Mouse (Mus musculus) limb, embryonic 13.5 days (tissue): ENCODE data around the gene Med20. TPM values are rescaled to one million over a fixed set of nuclear protein-coding genes. Genes with fewer than 3 reads are reported as not detected.
"Not testable (repeated sequence)": the region's sequence is repeated elsewhere in the genome, so short reads cannot be mapped to it uniquely, and the experiment has no call there.

Experiments used
- ATAC-seq: fragments of 200-750 bp; cut with Nextera tagmentation; 2 replicates; pipeline ENCODE4 v1.8.0; 2017; ENCODE audit warnings: low read depth, moderate number of reproducible peaks, moderate TSS enrichment; ENCODE audit not compliant: low FRiP score
- H3K27ac ChIP-seq: fragments of 300-500 bp; sonication (generic); 2 replicates; pipeline ENCODE4 v1.5.1; 2015; ENCODE audit warnings: inconsistent platforms, mild to moderate bottlenecking, moderate library complexity
- H3K27me3 ChIP-seq: fragments of 300-500 bp; sonication (generic); 2 replicates; pipeline ENCODE4 v1.6.1; 2015; ENCODE audit warnings: mild to moderate bottlenecking, inconsistent platforms
- H3K36me3 ChIP-seq: fragments of 300-500 bp; sonication (generic); 2 replicates; pipeline ENCODE4 v1.6.1; 2015; ENCODE audit warnings: inconsistent platforms, mild to moderate bottlenecking, moderate library complexity
- H3K4me1 ChIP-seq: fragments of 300-500 bp; sonication (generic); 2 replicates; pipeline ENCODE4 v1.6.1; 2015; ENCODE audit warnings: inconsistent platforms
- H3K4me2 ChIP-seq: fragments of 300-500 bp; sonication (generic); replicated peaks from 2 replicates; pipeline ENCODE4 v1.6.1; 2015; ENCODE audit warnings: inconsistent platforms, mild to moderate bottlenecking, moderate library complexity
- H3K4me3 ChIP-seq: fragments of 300-500 bp; sonication (generic); 2 replicates; pipeline ENCODE4 v1.5.1; 2015; ENCODE audit warnings: moderate library complexity, mild to moderate bottlenecking, inconsistent platforms
- H3K9ac ChIP-seq: fragments of 300-500 bp; sonication (generic); 2 replicates; pipeline ENCODE4 v1.6.1; 2015; ENCODE audit warnings: mild to moderate bottlenecking, inconsistent platforms
- H3K9me3 ChIP-seq: fragments of 300-500 bp; sonication (generic); 2 replicates; pipeline ENCODE4 v1.6.1; 2016; ENCODE audit warnings: inconsistent platforms
- WGBS: fragments of 180-500 bp; shearing (Covaris S2); methylation state at CpG from one replicate; pipeline ENCODE4 v1.1.7; 2015; 5-methylcytosine and 5-hydroxymethylcytosine counted together
- polyA plus RNA-seq: library from polyadenylated mRNA; unstranded; fragments of >200 nt; fragmentation: Nextera tagmentation; extraction: Ambion mirVana; gene quantifications from 2 replicates; pipeline ENCODE4 v1.2.1, GENCODE M21; 2015

Gene Med20
- polyA plus RNA-seq, 1 experiment from 2014 or later = 50.6 TPM

GRCm38 (mm10) chr17:47632181-47632840, 20.9 kb downstream of the Med20 start:
- WGBS = 68% methylated on average over 4 of the region's 4 CpGs
- no peaks in the 10 kb centered on the region for H3K9me3 ChIP-seq
- ATAC-seq = no peak

DNA sequence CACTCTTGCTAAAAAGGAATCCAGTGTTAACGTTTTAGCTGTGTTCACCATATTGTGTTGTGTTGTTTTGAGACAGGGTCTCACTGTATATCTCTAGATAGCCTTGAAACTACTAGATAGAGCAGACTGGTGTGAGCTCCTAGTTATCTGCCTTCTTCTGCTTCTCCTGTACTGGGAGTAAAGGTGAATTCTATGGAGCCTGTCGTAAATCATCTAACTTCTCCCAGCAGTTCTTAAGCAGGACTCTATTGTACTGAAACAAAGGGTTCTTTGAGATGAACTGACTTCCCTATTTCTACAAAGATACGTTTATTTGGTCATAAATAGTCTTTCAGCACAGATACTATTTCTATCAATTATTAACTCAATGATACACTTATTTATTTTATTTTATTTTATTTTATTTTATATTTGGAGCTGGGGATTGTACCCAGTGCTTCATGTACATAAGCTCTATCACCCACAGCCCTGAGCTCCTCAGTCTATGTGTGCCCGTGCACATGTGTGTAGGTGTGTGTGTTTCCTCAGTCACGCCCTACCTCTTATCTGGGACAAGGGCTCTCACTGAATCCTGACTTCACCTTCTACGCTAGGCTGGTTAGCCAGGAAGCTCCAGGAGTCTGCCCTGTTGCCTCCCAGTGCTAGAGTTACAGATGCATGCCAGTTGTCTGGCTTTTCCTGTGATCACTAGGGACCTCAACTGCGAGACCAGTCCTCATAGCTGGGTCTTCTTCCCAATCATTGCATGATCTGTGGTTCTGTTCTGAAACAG, 22.8 kb downstream of the Med20 start:
- Histone ChIP-seq H3K4me1 (peaks cover 19% of the 10 kb centered on the region), H3K27me3 (no peaks in the 10 kb centered on the region), H3K4me3 (no peak overlapping the region), H3K9me3 (no peaks in the 10 kb centered on the region), H3K27ac (no peak overlapping the region), H3K36me3 (peaks cover 8% of the 10 kb centered on the region), H3K9ac (no peak overlapping the region), H3K4me2 (no peak overlapping the region)
- ATAC-seq = no peak
- WGBS = 88% methylated on average over 7 of the region's 7 CpGs

More at GRCm38 (mm10) chr17:47632181-47632840, 20.9 kb downstream of the Med20 start:
- peaks cover 30% of the 10 kb centered on the region for H3K4me1 ChIP-seq
- no peak overlapping the region for H3K4me3 ChIP-seq
- no peak overlapping the region for H3K4me2 ChIP-seq
- peaks cover 8% of the 10 kb centered on the region for H3K36me3 ChIP-seq
- no peak overlapping the region for H3K9ac ChIP-seq
- H3K27me3 ChIP-seq = no peaks in the 10 kb centered on the region
- H3K27ac ChIP-seq = no peak overlapping the region

DNA sequence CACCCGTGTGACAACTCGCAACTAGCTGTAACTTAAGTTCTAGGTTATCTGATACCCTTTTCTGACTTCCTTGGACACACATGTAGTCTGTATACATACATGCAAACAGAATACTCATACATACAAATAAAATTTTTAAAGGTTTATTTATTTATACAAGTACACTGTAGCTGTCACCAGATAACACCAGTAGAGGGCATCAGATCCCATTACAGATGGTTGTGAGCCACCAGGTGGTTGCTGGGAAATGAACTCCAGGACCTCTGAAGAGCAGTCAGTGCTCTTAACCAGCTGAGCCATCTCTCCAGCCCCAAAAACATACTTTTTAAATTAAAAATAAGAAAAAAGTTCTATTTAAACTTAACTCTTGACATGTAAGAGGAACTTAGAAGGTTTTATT, 31.6 kb downstream of the Med20 start:
- 87% methylated on average over 2 of the region's 2 CpGs for WGBS
- Histone ChIP-seq H3K9ac (no peak overlapping the region), H3K27me3 (no peaks in the 10 kb centered on the region), H3K27ac (no peak overlapping the region), H3K4me3 (no peak overlapping the region), H3K4me1 (no peaks in the 10 kb centered on the region), H3K4me2 (no peak overlapping the region), H3K9me3 (no peaks in the 10 kb centered on the region), H3K36me3 (no peaks in the 10 kb centered on the region)
- ATAC-seq = no peak

- 67% methylated on average over 1 of the region's 1 CpGs for WGBS
- no peak for ATAC-seq
These were observed 35.3 kb downstream of the Med20 start for GRCm38 (mm10) chr17:47646683-47647082.

GRCm38 (mm10) chr17:47648966-47649365, 37.6 kb downstream of the Med20 start:
- H3K27ac ChIP-seq = no peak overlapping the region
- no peaks in the 10 kb centered on the region for H3K27me3 ChIP-seq
- no peak overlapping the region for H3K4me3 ChIP-seq
- H3K4me1 ChIP-seq = no peaks in the 10 kb centered on the region
- 65% methylated on average over 4 of the region's 4 CpGs for WGBS
- H3K9me3 ChIP-seq = no peaks in the 10 kb centered on the region
- H3K9ac ChIP-seq = no peak overlapping the region
- H3K4me2 ChIP-seq = no peak overlapping the region
- peaks cover 3% of the 10 kb centered on the region; the same call in 1 of the 2 replicates for H3K36me3 ChIP-seq
- no peak for ATAC-seq

More at GRCm38 (mm10) chr17:47646683-47647082, 35.3 kb downstream of the Med20 start:
- H3K4me2 ChIP-seq = no peak overlapping the region
- H3K9ac ChIP-seq = no peak overlapping the region
- no peak overlapping the region for H3K4me3 ChIP-seq
- no peak overlapping the region for H3K27ac ChIP-seq
- H3K4me1 ChIP-seq = no peaks in the 10 kb centered on the region
- no peaks in the 10 kb centered on the region for H3K9me3 ChIP-seq
- no peaks in the 10 kb centered on the region for H3K36me3 ChIP-seq
- no peaks in the 10 kb centered on the region for H3K27me3 ChIP-seq

DNA sequence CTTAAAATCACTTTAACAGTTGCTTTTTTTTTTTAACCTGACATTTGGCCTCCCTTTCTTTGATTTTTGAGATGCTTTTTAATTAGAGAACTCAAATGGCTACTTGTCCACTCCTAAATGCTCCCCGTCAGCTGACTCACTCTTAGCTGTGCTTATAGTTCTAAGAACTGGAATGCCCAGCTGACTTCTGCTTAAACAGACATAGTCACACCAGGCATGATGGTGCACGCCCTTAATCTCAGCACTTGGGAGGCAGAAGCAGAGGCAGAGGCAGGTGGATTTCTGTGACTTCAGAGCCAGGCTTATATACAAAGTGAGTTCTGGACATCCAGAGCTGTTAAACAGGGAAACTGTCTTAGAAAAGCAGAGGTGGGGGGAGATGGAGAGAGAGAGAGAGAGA, 40.6 kb downstream of the Med20 start:
- no peaks in the 10 kb centered on the region for H3K4me1 ChIP-seq
- no peak for ATAC-seq
- H3K36me3 ChIP-seq = peaks cover 6% of the 10 kb centered on the region; the same call in 1 of the 2 replicates
- no peak overlapping the region for H3K4me3 ChIP-seq
- no peak overlapping the region for H3K4me2 ChIP-seq
- H3K9me3 ChIP-seq = no peaks in the 10 kb centered on the region
- 85% methylated on average over 2 of the region's 2 CpGs for WGBS
- H3K27me3 ChIP-seq = no peaks in the 10 kb centered on the region
- H3K9ac ChIP-seq = no peak overlapping the region
- no peak overlapping the region for H3K27ac ChIP-seq

GRCm38 (mm10) chr17:47654346-47654745, 43.0 kb downstream of the Med20 start:
- WGBS = 92% methylated on average over 8 of the region's 8 CpGs
- not testable (repeated sequence) for H3K4me3 ChIP-seq, H3K4me1 ChIP-seq, H3K4me2 ChIP-seq, H3K27me3 ChIP-seq, ATAC-seq, H3K9ac ChIP-seq, H3K27ac ChIP-seq, H3K9me3 ChIP-seq, H3K36me3 ChIP-seq

DNA sequence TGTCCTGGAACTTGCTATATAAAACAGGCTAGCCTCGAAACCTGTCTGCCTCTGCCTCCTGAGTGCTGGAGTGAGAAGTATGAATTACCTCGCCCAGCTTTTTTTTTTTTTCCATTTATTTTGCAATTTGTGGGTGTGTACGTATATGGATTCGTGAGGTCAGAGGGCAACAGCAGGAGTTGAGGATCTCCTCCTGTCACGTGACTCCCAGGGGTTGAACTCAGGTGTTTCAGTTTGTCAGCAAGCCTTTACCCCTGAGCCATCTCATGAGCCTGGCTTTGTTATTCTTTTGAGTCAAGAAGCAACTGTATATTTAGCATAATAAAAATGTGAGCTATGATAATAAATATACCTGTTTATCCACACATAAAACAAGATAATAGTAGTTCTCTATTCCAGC, 44.3 kb downstream of the Med20 start:
- H3K4me3 ChIP-seq = no peak overlapping the region
- H3K4me1 ChIP-seq = no peaks in the 10 kb centered on the region
- no peak for ATAC-seq
- H3K27ac ChIP-seq = no peak overlapping the region
- H3K36me3 ChIP-seq = peaks cover 6% of the 10 kb centered on the region; the same call in 1 of the 2 replicates
- H3K9ac ChIP-seq = no peak overlapping the region
- H3K9me3 ChIP-seq = no peaks in the 10 kb centered on the region
- WGBS = 76% methylated on average over 5 of the region's 5 CpGs
- no peak overlapping the region for H3K4me2 ChIP-seq
- H3K27me3 ChIP-seq = no peaks in the 10 kb centered on the region

DNA sequence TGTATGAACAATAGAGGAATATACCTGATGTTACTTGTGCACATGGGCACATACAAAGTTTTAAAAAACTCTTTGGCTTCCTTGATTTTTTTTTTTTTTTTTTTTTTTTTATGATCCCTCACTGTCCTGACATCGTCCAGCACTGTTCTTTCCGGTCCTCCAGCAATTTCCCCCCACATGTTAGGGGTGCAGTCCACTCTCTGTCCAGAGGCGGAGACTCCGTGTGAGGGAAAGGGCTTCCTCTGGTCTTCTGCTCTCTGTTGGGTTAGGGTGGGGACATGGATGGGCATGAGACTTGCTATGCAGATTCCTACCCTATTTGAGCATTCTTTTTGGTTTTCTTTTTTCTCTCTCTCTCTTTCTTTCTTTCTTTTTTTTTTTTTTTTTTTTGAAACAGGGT, 46.5 kb downstream of the Med20 start:
- no peak overlapping the region for H3K4me3 ChIP-seq
- H3K36me3 ChIP-seq = peaks cover 6% of the 10 kb centered on the region; the same call in 1 of the 2 replicates
- no peak overlapping the region for H3K9ac ChIP-seq
- H3K27me3 ChIP-seq = no peaks in the 10 kb centered on the region
- no peak overlapping the region for H3K27ac ChIP-seq
- 79% methylated on average over 4 of the region's 4 CpGs for WGBS
- ATAC-seq = no peak
- no peaks in the 10 kb centered on the region for H3K9me3 ChIP-seq
- H3K4me2 ChIP-seq = no peak overlapping the region
- H3K4me1 ChIP-seq = no peaks in the 10 kb centered on the region

DNA sequence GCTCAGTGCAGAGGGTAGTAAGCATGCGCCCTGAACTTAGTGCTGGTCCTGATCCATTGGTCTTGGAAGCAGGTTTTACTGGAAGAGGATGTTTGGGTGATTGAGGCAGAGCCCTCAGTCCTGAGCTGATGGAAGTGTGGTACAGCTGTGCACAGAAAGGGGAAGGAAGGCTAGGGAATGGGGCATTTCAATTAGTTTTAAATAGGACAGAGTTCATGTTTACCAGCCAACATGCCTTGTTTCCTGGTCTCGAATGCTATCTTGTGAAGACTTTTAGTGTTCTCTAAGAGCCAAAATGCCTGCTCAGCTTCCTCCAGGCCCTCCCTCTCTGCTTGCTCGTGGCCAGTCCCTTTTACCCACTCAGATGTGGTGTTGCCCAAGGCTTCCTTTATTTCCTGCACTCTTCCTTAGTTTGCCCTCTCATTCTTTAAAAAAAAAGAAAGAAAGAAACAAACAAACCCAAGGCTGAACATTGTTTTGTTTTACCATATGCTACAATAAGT, 47.4 kb downstream of the Med20 start:
- Histone ChIP-seq H3K4me2 (no peak overlapping the region), H3K9me3 (no peaks in the 10 kb centered on the region), H3K4me3 (no peak overlapping the region), H3K4me1 (no peaks in the 10 kb centered on the region), H3K9ac (no peak overlapping the region), H3K36me3 (peaks cover 3% of the 10 kb centered on the region; the same call in 1 of the 2 replicates), H3K27ac (no peak overlapping the region), H3K27me3 (no peaks in the 10 kb centered on the region)
- no peak for ATAC-seq
- WGBS = 84% methylated on average over 3 of the region's 3 CpGs

GRCm38 (mm10) chr17:47663009-47663713, 51.8 kb downstream of the Med20 start:
- H3K4me1 ChIP-seq = no peaks in the 10 kb centered on the region
- 71% methylated on average over 9 of the region's 9 CpGs for WGBS
- no peak for ATAC-seq

GRCm38 (mm10) chr17:47664474-47664873, 53.1 kb downstream of the Med20 start:
- H3K4me1 ChIP-seq = no peaks in the 10 kb centered on the region
- no peaks in the 10 kb centered on the region; the same call in 1 of the 2 replicates for H3K36me3 ChIP-seq
- 91% methylated on average over 7 of the region's 7 CpGs for WGBS
- no peak overlapping the region for H3K9ac ChIP-seq
- H3K27me3 ChIP-seq = no peaks in the 10 kb centered on the region
- no peaks in the 10 kb centered on the region for H3K9me3 ChIP-seq
- no peak for ATAC-seq
- no peak overlapping the region for H3K4me2 ChIP-seq
- no peak overlapping the region for H3K27ac ChIP-seq
- no peak overlapping the region for H3K4me3 ChIP-seq

More at GRCm38 (mm10) chr17:47663009-47663713, 51.8 kb downstream of the Med20 start:
- no peaks in the 10 kb centered on the region for H3K9me3 ChIP-seq
- no peak overlapping the region for H3K27ac ChIP-seq
- H3K4me3 ChIP-seq = no peak overlapping the region
- H3K9ac ChIP-seq = no peak overlapping the region
- no peaks in the 10 kb centered on the region for H3K27me3 ChIP-seq
- H3K4me2 ChIP-seq = no peak overlapping the region
- H3K36me3 ChIP-seq = no peaks in the 10 kb centered on the region; the same call in 1 of the 2 replicates
